Mouse (Mus musculus) hindbrain, embryonic 16.5 days (tissue): ENCODE measurements around the gene Sema4d. TPM values are rescaled to one million over a fixed set of nuclear protein-coding genes. Genes with fewer than 3 reads are reported as not detected.

Experiments
- ATAC-seq: fragments of 200-750 bp; cut with Nextera tagmentation; 2 replicates; pipeline ENCODE4 v1.8.0; 2017; ENCODE audit warnings: moderate TSS enrichment, moderate library complexity
- H3K27ac ChIP-seq: fragments of 300-500 bp; sonication (generic); 2 replicates; pipeline ENCODE4 v1.5.1; 2014; ENCODE audit warnings: low read depth, mild to moderate bottlenecking, control low read depth, low read length, moderate library complexity
- H3K27me3 ChIP-seq: fragments of 300-500 bp; sonication (generic); replicated peaks from 2 replicates; pipeline ENCODE4 v1.6.1; 2014; ENCODE audit warnings: low read length; ENCODE audit not compliant: control insufficient read depth, insufficient read depth
- H3K36me3 ChIP-seq: fragments of 300-500 bp; sonication (generic); 2 replicates; pipeline ENCODE4 v1.6.1; 2014; ENCODE audit warnings: mild to moderate bottlenecking, low read length, moderate library complexity, mixed read lengths; ENCODE audit not compliant: control insufficient read depth, insufficient read depth
- H3K4me1 ChIP-seq: fragments of 300-500 bp; sonication (generic); 2 replicates; pipeline ENCODE4 v1.6.1; 2014; ENCODE audit warnings: low read depth, low read length; ENCODE audit not compliant: control insufficient read depth, insufficient read depth
- H3K4me2 ChIP-seq: fragments of 300-500 bp; sonication (generic); 2 replicates; pipeline ENCODE4 v1.6.1; 2014; ENCODE audit warnings: mild to moderate bottlenecking, low read length, control low read depth, moderate library complexity
- H3K4me3 ChIP-seq: fragments of 300-500 bp; sonication (generic); 2 replicates; pipeline ENCODE4 v1.5.1; 2014; ENCODE audit warnings: mild to moderate bottlenecking, low read length, control low read depth, moderate library complexity
- H3K9ac ChIP-seq: fragments of 300-500 bp; sonication (generic); 2 replicates; pipeline ENCODE4 v1.6.1; 2014; ENCODE audit warnings: low read depth, mild to moderate bottlenecking, control low read depth, low read length, moderate library complexity
- H3K9me3 ChIP-seq: fragments of 300-500 bp; sonication (generic); 2 replicates; pipeline ENCODE4 v1.6.1; 2014; ENCODE audit warnings: mild to moderate bottlenecking, low read length, moderate library complexity; ENCODE audit not compliant: control insufficient read depth
- WGBS: fragments of 180-500 bp; shearing (Covaris S2); extraction: QIAGEN DNeasy Blood & Tissue Kit; methylation state at CpG from one replicate; pipeline ENCODE4 v1.1.7; 2014; 5-methylcytosine and 5-hydroxymethylcytosine counted together
- polyA plus RNA-seq: library from polyadenylated mRNA; unstranded; fragments of >200 nt; fragmentation: Nextera tagmentation; extraction: Ambion mirVana; gene quantifications from 2 replicates; pipeline ENCODE4 v1.2.1, GENCODE M21; 2015

The Sema4d gene
- polyA plus RNA-seq, 1 experiment from 2014 or later, result 14.3 TPM

- no peaks in the 10 kb centered on the region for H3K9me3 ChIP-seq
- peak overlapping the region; percentile 11 for H3K4me2 ChIP-seq
- H3K9ac ChIP-seq, result peak overlapping the region; percentile 15; the same call in 1 of the 2 replicates
- peak; percentile 85 for ATAC-seq
- 6% methylated on average over 11 of the region's 11 CpGs for WGBS
- H3K4me3 ChIP-seq, result no peak overlapping the region
- peaks cover 22% of the 10 kb centered on the region for H3K4me1 ChIP-seq
- no peaks in the 10 kb centered on the region for H3K27me3 ChIP-seq
- peak overlapping the region; percentile 69 for H3K27ac ChIP-seq
- H3K36me3 ChIP-seq, result no peaks in the 10 kb centered on the region
These were observed 16.4 kb downstream of the Sema4d start for GRCm38 (mm10) chr13:51777048-51777737.

GRCm38 (mm10) chr13:51776160-51776737 lies 17.3 kb downstream of the Sema4d start:
- Histone ChIP-seq H3K36me3 (no peaks in the 10 kb centered on the region), H3K27ac (no peak overlapping the region), H3K9ac (no peak overlapping the region), H3K27me3 (no peaks in the 10 kb centered on the region), H3K4me2 (no peak overlapping the region), H3K9me3 (no peaks in the 10 kb centered on the region), H3K4me1 (peaks cover 22% of the 10 kb centered on the region), H3K4me3 (no peak overlapping the region)
- 97% methylated on average over 6 of the region's 6 CpGs for WGBS
- no peak for ATAC-seq

GRCm38 (mm10) chr13:51771802-51772206 lies 21.7 kb downstream of the Sema4d start:
- peaks cover 5% of the 10 kb centered on the region for H3K4me1 ChIP-seq
- H3K9me3 ChIP-seq, result no peaks in the 10 kb centered on the region
- WGBS, result 76% methylated on average over 10 of the region's 10 CpGs
- no peaks in the 10 kb centered on the region for H3K27me3 ChIP-seq
- H3K27ac ChIP-seq, result no peak overlapping the region
- H3K4me3 ChIP-seq, result no peak overlapping the region
- no peak overlapping the region for H3K4me2 ChIP-seq
- ATAC-seq, result no peak
- H3K9ac ChIP-seq, result no peak overlapping the region
- no peaks in the 10 kb centered on the region for H3K36me3 ChIP-seq

GRCm38 (mm10) chr13:51770647-51771427 lies 22.7 kb downstream of the Sema4d start:
- H3K4me3 ChIP-seq, result no peak overlapping the region
- 92% methylated on average over 14 of the region's 14 CpGs for WGBS
- ATAC-seq, result no peak
- no peaks in the 10 kb centered on the region for H3K4me1 ChIP-seq
- H3K9me3 ChIP-seq, result no peaks in the 10 kb centered on the region
- no peaks in the 10 kb centered on the region for H3K36me3 ChIP-seq
- no peaks in the 10 kb centered on the region for H3K27me3 ChIP-seq
- H3K9ac ChIP-seq, result no peak overlapping the region
- no peak overlapping the region for H3K27ac ChIP-seq
- no peak overlapping the region for H3K4me2 ChIP-seq

GRCm38 (mm10) chr13:51767991-51768761 lies 25.4 kb downstream of the Sema4d start:
- ATAC-seq, result no peak
- 78% methylated on average over 14 of the region's 14 CpGs for WGBS
- Histone ChIP-seq H3K27me3 (no peaks in the 10 kb centered on the region), H3K9ac (no peak overlapping the region), H3K9me3 (no peaks in the 10 kb centered on the region), H3K4me2 (no peak overlapping the region), H3K4me1 (no peaks in the 10 kb centered on the region), H3K36me3 (no peaks in the 10 kb centered on the region), H3K27ac (no peak overlapping the region), H3K4me3 (no peak overlapping the region)

GRCm38 (mm10) chr13:51767513-51767912 lies 26.0 kb downstream of the Sema4d start:
- H3K27ac ChIP-seq, result no peak overlapping the region
- H3K27me3 ChIP-seq, result no peaks in the 10 kb centered on the region
- 79% methylated on average over 8 of the region's 8 CpGs for WGBS
- H3K4me1 ChIP-seq, result no peaks in the 10 kb centered on the region
- H3K9me3 ChIP-seq, result no peaks in the 10 kb centered on the region
- no peak overlapping the region for H3K4me2 ChIP-seq
- no peaks in the 10 kb centered on the region for H3K36me3 ChIP-seq
- H3K9ac ChIP-seq, result no peak overlapping the region
- no peak overlapping the region for H3K4me3 ChIP-seq
- no peak for ATAC-seq

GRCm38 (mm10) chr13:51766756-51767155 lies 26.8 kb downstream of the Sema4d start:
- Histone ChIP-seq H3K9ac (no peak overlapping the region), H3K9me3 (no peaks in the 10 kb centered on the region), H3K27me3 (no peaks in the 10 kb centered on the region), H3K27ac (no peak overlapping the region), H3K4me2 (no peak overlapping the region), H3K36me3 (no peaks in the 10 kb centered on the region), H3K4me3 (no peak overlapping the region), H3K4me1 (no peaks in the 10 kb centered on the region)
- 84% methylated on average over 4 of the region's 4 CpGs for WGBS
- no peak for ATAC-seq

GRCm38 (mm10) chr13:51765369-51765768 lies 28.2 kb downstream of the Sema4d start:
- WGBS, result 83% methylated on average over 5 of the region's 5 CpGs
- Histone ChIP-seq H3K27ac (no peak overlapping the region), H3K27me3 (no peaks in the 10 kb centered on the region), H3K4me2 (no peak overlapping the region), H3K4me1 (no peaks in the 10 kb centered on the region; the same call in 1 of the 2 replicates), H3K9me3 (no peaks in the 10 kb centered on the region), H3K4me3 (no peak overlapping the region), H3K36me3 (no peaks in the 10 kb centered on the region), H3K9ac (no peak overlapping the region)
- no peak for ATAC-seq
